Mouse (Mus musculus) B cell, adult 67 days (primary cell): ENCODE measurements around the gene Vmn1r115. TPM values are rescaled to one million over a fixed set of nuclear protein-coding genes. Genes with fewer than 3 reads are reported as not detected.

Experiments used
- total RNA-seq, 2 experiments: library from RNA; stranded (reverse); gene quantifications; 4 replicates each; pipeline ENCODE4 v1.2.4; 2023

Vmn1r115 gene
- total RNA-seq = not detected

GRCm38 (mm10) chr7:20844885-20845284, at the start of gene Vmn1r115:
Vmn1r115 (minus strand) TSS chr7:20844985.

GRCm38 (mm10) chr7:20884021-20884420, 39.2 kb upstream of the Vmn1r115 start, which contains the start of gene Vmn1r117:
Vmn1r117 (minus strand) TSS chr7:20884121.

GRCm38 (mm10) chr7:20871956-20872355, 27.2 kb upstream of the Vmn1r115 start, which contains the start of gene Vmn1r116:
Vmn1r116 (plus strand) TSS chr7:20872256.

GRCm38 (mm10) chr7:20812086-20812485, 32.7 kb downstream of the Vmn1r115 start, which contains the start of gene Vmn1r114:
Vmn1r114 (minus strand) TSS chr7:20812186.

Other genes starting within 250 kb of the Vmn1r115 start
- not detected for gene Gm4513, start 246.0 kb downstream of the Vmn1r115 start, total RNA-seq
- not detected for gene Vmn1r107, start 176.1 kb downstream of the Vmn1r115 start, total RNA-seq
- gene Vmn1r111, start 141.8 kb downstream of the Vmn1r115 start, total RNA-seq = not detected
- gene Gm10668, start 114.4 kb downstream of the Vmn1r115 start, total RNA-seq = not detected
- gene Vmn1r112, start 73.8 kb downstream of the Vmn1r115 start, total RNA-seq = not detected
- not detected for gene Vmn1r113, start 57.7 kb downstream of the Vmn1r115 start, total RNA-seq
- not detected for gene Vmn1r114, start 32.8 kb downstream of the Vmn1r115 start, total RNA-seq
- gene Vmn1r116, start 27.3 kb upstream of the Vmn1r115 start, total RNA-seq = not detected
- not detected for gene Vmn1r117, start 39.1 kb upstream of the Vmn1r115 start, total RNA-seq
- not detected for gene Vmn1r118, start 67.4 kb upstream of the Vmn1r115 start, total RNA-seq
- not detected for gene Vmn1r119, start 167.5 kb upstream of the Vmn1r115 start, total RNA-seq
- gene Vmn1r120, start 208.8 kb upstream of the Vmn1r115 start, total RNA-seq = not detected